Mouse (Mus musculus): ENCODE data around the gene Mt4.

DNA sequence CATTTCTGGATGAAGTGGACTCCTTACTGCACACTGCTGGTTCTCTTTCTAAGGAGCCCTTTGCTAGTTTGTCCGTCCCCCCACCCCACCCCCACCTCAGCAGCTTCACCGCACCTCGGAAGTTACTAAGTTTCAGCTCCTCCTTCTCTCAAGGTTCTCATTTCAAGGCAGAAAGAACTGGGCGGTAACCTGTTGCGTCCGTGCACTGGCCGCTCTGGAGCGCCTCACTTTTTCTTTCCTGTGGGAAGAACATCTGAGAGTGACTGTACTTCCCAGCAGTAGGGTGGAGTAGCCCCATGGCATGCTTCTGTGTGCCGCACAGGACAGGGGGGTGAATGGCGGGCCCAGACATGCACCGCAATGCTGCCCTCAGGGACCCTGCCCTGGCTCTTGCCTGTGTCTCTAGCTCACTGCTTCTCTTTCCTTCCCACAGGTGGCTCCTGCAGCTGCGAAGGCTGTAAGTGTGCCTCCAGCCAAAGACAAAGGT is 47.4 kb downstream of the Mt4 start:
- TF ChIP-seq CTCF (IDR thresholded peaks at IDR 0.05; ENCODE audit: low read depth, low read length): no peak
- TF ChIP-seq POLR2A (IDR thresholded peaks at IDR 0.05; ENCODE audit: borderline replicate concordance, low read depth, low read length): no peak

Data from bone marrow macrophage, adult 2 months (primary cell).